Mouse (Mus musculus) midbrain, embryonic 14.5 days (tissue): Measurements from ENCODE around the gene Glrx5. TPM values are rescaled to one million over a fixed set of nuclear protein-coding genes. Genes with fewer than 3 reads are reported as not detected.

Experiments used
- ATAC-seq: fragments of 200-750 bp; cut with Nextera tagmentation; 2 replicates; pipeline ENCODE4 v1.8.0; 2017; ENCODE audit warnings: moderate number of reproducible peaks, moderate library complexity; ENCODE audit not compliant: low FRiP score, low TSS enrichment
- DNase-seq: peaks from one replicate; pipeline ENCODE4 v3.0.0-alpha.2; 2015
- H3K27ac ChIP-seq: fragments of 300-500 bp; sonication (generic); replicated peaks from 2 replicates; pipeline ENCODE4 v1.5.1; 2014; ENCODE audit warnings: mild to moderate bottlenecking, low read depth, low read length, moderate library complexity
- H3K27me3 ChIP-seq: fragments of 300-500 bp; sonication (generic); 2 replicates; pipeline ENCODE4 v1.6.1; 2014; ENCODE audit warnings: low read length, control low read depth, mixed read lengths; ENCODE audit not compliant: control insufficient read depth, insufficient read depth
- H3K36me3 ChIP-seq: fragments of 300-500 bp; sonication (generic); 2 replicates; pipeline ENCODE4 v1.6.1; 2014; ENCODE audit warnings: low read length, control low read depth; ENCODE audit not compliant: control insufficient read depth, insufficient read depth
- H3K4me1 ChIP-seq: fragments of 300-500 bp; sonication (generic); 2 replicates; pipeline ENCODE4 v1.6.1; 2014; ENCODE audit warnings: mild to moderate bottlenecking, antibody characterized with exemption, low read length, control low read depth; ENCODE audit not compliant: control insufficient read depth, insufficient read depth
- H3K4me2 ChIP-seq: fragments of 300-500 bp; sonication (generic); 2 replicates; pipeline ENCODE4 v1.6.1; 2014; ENCODE audit warnings: mild to moderate bottlenecking, low read length, moderate library complexity
- H3K4me3 ChIP-seq: fragments of 300-500 bp; sonication (generic); replicated peaks from 2 replicates; pipeline ENCODE4 v1.5.1; 2014; ENCODE audit warnings: low read depth, low read length
- H3K9ac ChIP-seq: fragments of 300-500 bp; sonication (generic); replicated peaks from 2 replicates; pipeline ENCODE4 v1.6.1; 2014; ENCODE audit warnings: mild to moderate bottlenecking, low read length, moderate library complexity
- H3K9me3 ChIP-seq: fragments of 300-500 bp; sonication (generic); 2 replicates; pipeline ENCODE4 v1.6.1; 2016; ENCODE audit warnings: low read length, control low read depth, mixed read lengths; ENCODE audit not compliant: control insufficient read depth
- WGBS: fragments of 180-500 bp; shearing (Covaris S2); extraction: QIAGEN DNeasy Blood & Tissue Kit; methylation state at CpG from one replicate; pipeline ENCODE4 v1.1.7; 2014; 5-methylcytosine and 5-hydroxymethylcytosine counted together
- polyA plus RNA-seq: library from polyadenylated mRNA; unstranded; fragments of >200 nt; fragmentation: Nextera tagmentation; extraction: Ambion mirVana; gene quantifications from 2 replicates; pipeline ENCODE4 v1.2.1, GENCODE M21; 2014

The Glrx5 gene
- polyA plus RNA-seq, 1 experiment from 2014 or later, result 175 TPM

GRCm38 (mm10) chr12:105021441-105022069 is 10.9 kb upstream of the Glrx5 start:
- Histone ChIP-seq H3K36me3 (no peaks in the 10 kb centered on the region), H3K9ac (no peak overlapping the region), H3K4me2 (no peak overlapping the region), H3K27me3 (no peaks in the 10 kb centered on the region), H3K4me3 (no peak overlapping the region), H3K4me1 (0 out of 2 replicates have a peak, but pooled peaks cover 5% of the 10 kb centered on the region), H3K9me3 (peaks cover 6% of the 10 kb centered on the region; the same call in 1 of the 2 replicates), H3K27ac (no peak overlapping the region)
- WGBS, result 89% methylated on average over 8 of the region's 8 CpGs
- ATAC-seq (no peak), DNase-seq (no peak)

- ATAC-seq (no peak), DNase-seq (no peak)
- Histone ChIP-seq H3K9me3 (peaks cover 6% of the 10 kb centered on the region; the same call in 1 of the 2 replicates), H3K4me1 (0 out of 2 replicates have a peak, but pooled peaks cover 5% of the 10 kb centered on the region), H3K27ac (no peak overlapping the region), H3K36me3 (no peaks in the 10 kb centered on the region), H3K4me3 (no peak overlapping the region), H3K27me3 (no peaks in the 10 kb centered on the region), H3K9ac (no peak overlapping the region), H3K4me2 (no peak overlapping the region)
- WGBS, result 74% methylated on average over 7 of the region's 7 CpGs
Measured at GRCm38 (mm10) chr12:105022141-105022540, 10.3 kb upstream of the Glrx5 start.

GRCm38 (mm10) chr12:105022776-105023175 is 9.7 kb upstream of the Glrx5 start:
- DNase-seq, result no peak
- WGBS, result 97% methylated on average over 9 of the region's 9 CpGs

GRCm38 (mm10) chr12:105025271-105025946 is 7.1 kb upstream of the Glrx5 start:
- no peak overlapping the region for H3K4me3 ChIP-seq
- no peaks in the 10 kb centered on the region for H3K27me3 ChIP-seq
- peaks cover 13% of the 10 kb centered on the region; the same call in 1 of the 2 replicates for H3K36me3 ChIP-seq
- H3K4me2 ChIP-seq, result no peak overlapping the region
- no peaks in the 10 kb centered on the region for H3K4me1 ChIP-seq
- WGBS, result 54% methylated on average over 8 of the region's 8 CpGs
- no peak overlapping the region for H3K9ac ChIP-seq
- DNase-seq (peak; percentile 84), ATAC-seq (no peak)
- no peak overlapping the region for H3K27ac ChIP-seq
- peaks cover 6% of the 10 kb centered on the region; the same call in 1 of the 2 replicates for H3K9me3 ChIP-seq

More at GRCm38 (mm10) chr12:105022776-105023175, 9.7 kb upstream of the Glrx5 start:
- H3K36me3 ChIP-seq, result no peaks in the 10 kb centered on the region
- H3K9me3 ChIP-seq, result peaks cover 6% of the 10 kb centered on the region; the same call in 1 of the 2 replicates
- no peak overlapping the region for H3K27ac ChIP-seq
- no peak overlapping the region for H3K9ac ChIP-seq
- no peaks in the 10 kb centered on the region for H3K27me3 ChIP-seq
- no peak overlapping the region for H3K4me2 ChIP-seq
- H3K4me1 ChIP-seq, result 0 out of 2 replicates have a peak, but pooled peaks cover 5% of the 10 kb centered on the region
- H3K4me3 ChIP-seq, result no peak overlapping the region
- no peak for ATAC-seq

GRCm38 (mm10) chr12:105025947-105026586 is 6.4 kb upstream of the Glrx5 start:
- 55% methylated on average over 10 of the region's 10 CpGs for WGBS
- H3K9ac ChIP-seq, result no peak overlapping the region
- peaks cover 6% of the 10 kb centered on the region; the same call in 1 of the 2 replicates for H3K9me3 ChIP-seq
- no peak for DNase-seq
- no peak for ATAC-seq
- H3K4me2 ChIP-seq, result no peak overlapping the region
- H3K27me3 ChIP-seq, result no peaks in the 10 kb centered on the region
- H3K36me3 ChIP-seq, result peaks cover 13% of the 10 kb centered on the region; the same call in 1 of the 2 replicates
- no peak overlapping the region for H3K27ac ChIP-seq
- no peak overlapping the region for H3K4me3 ChIP-seq
- peaks cover 6% of the 10 kb centered on the region for H3K4me1 ChIP-seq

- H3K9me3 ChIP-seq, result peaks cover 6% of the 10 kb centered on the region; the same call in 1 of the 2 replicates
- H3K27ac ChIP-seq, result no peak overlapping the region
- WGBS, result 34% methylated on average over 15 of the region's 15 CpGs
- DNase-seq (peak; percentile 69), ATAC-seq (no peak)
- H3K27me3 ChIP-seq, result no peaks in the 10 kb centered on the region
- H3K4me1 ChIP-seq, result peaks cover 10% of the 10 kb centered on the region
- H3K36me3 ChIP-seq, result peaks cover 13% of the 10 kb centered on the region; the same call in 1 of the 2 replicates
- no peak overlapping the region for H3K9ac ChIP-seq
- H3K4me2 ChIP-seq, result no peak overlapping the region
- H3K4me3 ChIP-seq, result no peak overlapping the region
Measured at GRCm38 (mm10) chr12:105027323-105027991, 5.0 kb upstream of the Glrx5 start.

- no peak overlapping the region for H3K4me3 ChIP-seq
- peaks cover 26% of the 10 kb centered on the region for H3K4me1 ChIP-seq
- DNase-seq, result no peak
- ATAC-seq, result no peak
- peaks cover 13% of the 10 kb centered on the region; the same call in 1 of the 2 replicates for H3K36me3 ChIP-seq
- H3K9me3 ChIP-seq, result no peaks in the 10 kb centered on the region
- no peaks in the 10 kb centered on the region for H3K27me3 ChIP-seq
- WGBS, result 84% methylated on average over 9 of the region's 9 CpGs
- H3K9ac ChIP-seq, result no peak overlapping the region
- H3K27ac ChIP-seq, result no peak overlapping the region
- no peak overlapping the region for H3K4me2 ChIP-seq
Measured at GRCm38 (mm10) chr12:105029890-105030289, 2.6 kb upstream of the Glrx5 start.
